Mouse (Mus musculus): Measurements from ENCODE around the gene Itprid2. TPM values are rescaled to one million over a fixed set of nuclear protein-coding genes. Genes with fewer than 3 reads are reported as not detected.

Itprid2 gene
- total and polyA plus RNA-seq, 2 experiments, result 5.9 to 21.4 TPM

- H3K4me3 ChIP-seq (ENCODE audit: insufficient read depth, low read depth, low read length), result no peak overlapping the region
- H3K36me3 ChIP-seq (ENCODE audit: control insufficient read depth, insufficient read depth, low read length), result no peaks in the 10 kb centered on the region
- 93% methylated on average over 4 of the region's 4 CpGs for WGBS
- H3K27me3 ChIP-seq (ENCODE audit: control insufficient read depth, insufficient read depth, low read length), result no peaks in the 10 kb centered on the region
- no peaks in the 10 kb centered on the region for H3K79me2 ChIP-seq (ENCODE audit: control insufficient read depth, insufficient read depth, low read length)
- H3K27ac ChIP-seq (replicated peaks; ENCODE audit: insufficient read depth, low read depth, low read length), result no peak overlapping the region
- DNase-seq (ENCODE audit: extremely low read depth, low read depth, low spot score), result no peak
- no peak overlapping the region for H3K9ac ChIP-seq (ENCODE audit: low read depth, low read length)
- H3K4me1 ChIP-seq (ENCODE audit: control insufficient read depth, insufficient read depth, low read length), result no peaks in the 10 kb centered on the region
- no peak for TF ChIP-seq POLR2A (IDR thresholded peaks at IDR 0.05; ENCODE audit: extremely low read depth, insufficient read depth, low read length)
- TF ChIP-seq CTCF (IDR thresholded peaks at IDR 0.05; ENCODE audit: low read depth, low read length), result no peak
These were observed 31.8 kb upstream of the Itprid2 start for GRCm38 (mm10) chr2:79603363-79603762.

DNA sequence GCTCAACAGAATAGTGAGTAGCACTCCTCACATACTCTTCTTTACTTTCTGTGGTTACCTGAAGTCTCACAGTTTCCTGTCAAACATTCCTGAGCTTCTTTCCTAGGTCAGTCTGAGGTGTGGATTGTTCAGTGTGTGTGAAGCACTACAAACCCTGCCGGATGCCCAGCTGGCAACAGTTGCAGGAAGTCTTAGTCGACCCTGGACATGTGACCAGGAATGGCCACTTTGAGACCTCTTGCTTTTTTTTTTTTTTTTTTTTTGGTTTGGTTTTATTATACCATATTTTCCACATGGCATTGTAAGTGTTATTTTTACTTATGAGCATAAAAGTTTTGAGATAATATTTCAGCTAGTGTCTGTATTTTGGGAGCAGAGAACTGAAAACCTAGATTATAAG lies 29.1 kb upstream of the Itprid2 start:
- H3K27ac ChIP-seq (replicated peaks; ENCODE audit: insufficient read depth, low read depth, low read length), result no peak overlapping the region
- no peak for DNase-seq (ENCODE audit: extremely low read depth, low read depth, low spot score)
- no peak overlapping the region for H3K4me3 ChIP-seq (ENCODE audit: insufficient read depth, low read depth, low read length)
- no peaks in the 10 kb centered on the region for H3K36me3 ChIP-seq (ENCODE audit: control insufficient read depth, insufficient read depth, low read length)
- 64% methylated on average over 2 of the region's 2 CpGs for WGBS
- TF ChIP-seq POLR2A (IDR thresholded peaks at IDR 0.05; ENCODE audit: extremely low read depth, insufficient read depth, low read length), result no peak
- no peak for TF ChIP-seq CTCF (IDR thresholded peaks at IDR 0.05; ENCODE audit: low read depth, low read length)
- H3K79me2 ChIP-seq (ENCODE audit: control insufficient read depth, insufficient read depth, low read length), result no peaks in the 10 kb centered on the region
- H3K9ac ChIP-seq (ENCODE audit: low read depth, low read length), result no peak overlapping the region
- no peaks in the 10 kb centered on the region for H3K4me1 ChIP-seq (ENCODE audit: control insufficient read depth, insufficient read depth, low read length)
- H3K27me3 ChIP-seq (ENCODE audit: control insufficient read depth, insufficient read depth, low read length), result no peaks in the 10 kb centered on the region

DNA sequence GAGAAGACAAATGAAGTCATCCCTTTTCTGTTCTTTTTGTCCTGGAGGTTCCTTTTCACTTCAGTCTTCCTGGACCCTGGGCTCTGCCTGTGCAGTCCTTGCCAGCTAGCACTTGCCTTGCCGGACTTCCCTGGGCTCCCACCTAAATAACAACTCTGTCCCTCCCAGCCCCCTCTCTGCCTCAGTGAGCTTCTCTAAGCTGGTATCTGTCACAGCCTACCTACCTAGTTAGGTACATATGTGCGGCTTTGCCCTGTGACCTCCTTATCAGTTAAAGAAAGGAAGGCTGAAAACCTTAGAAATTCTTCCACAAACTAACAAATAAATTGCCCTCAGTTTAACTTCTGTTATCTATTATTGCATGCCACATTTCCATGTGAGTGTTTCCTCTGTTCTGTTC lies 28.0 kb upstream of the Itprid2 start:
- no peak overlapping the region for H3K27ac ChIP-seq (replicated peaks; ENCODE audit: insufficient read depth, low read depth, low read length)
- no peak overlapping the region for H3K9ac ChIP-seq (ENCODE audit: low read depth, low read length)
- H3K4me1 ChIP-seq (ENCODE audit: control insufficient read depth, insufficient read depth, low read length), result no peaks in the 10 kb centered on the region
- H3K79me2 ChIP-seq (ENCODE audit: control insufficient read depth, insufficient read depth, low read length), result no peaks in the 10 kb centered on the region
- H3K36me3 ChIP-seq (ENCODE audit: control insufficient read depth, insufficient read depth, low read length), result no peaks in the 10 kb centered on the region
- DNase-seq (ENCODE audit: extremely low read depth, low read depth, low spot score), result no peak
- TF ChIP-seq CTCF (IDR thresholded peaks at IDR 0.05; ENCODE audit: low read depth, low read length) (no peak), POLR2A (IDR thresholded peaks at IDR 0.05; ENCODE audit: extremely low read depth, insufficient read depth, low read length) (no peak)
- H3K4me3 ChIP-seq (ENCODE audit: insufficient read depth, low read depth, low read length), result no peak overlapping the region
- WGBS, result 86% methylated on average over 2 of the region's 2 CpGs
- no peaks in the 10 kb centered on the region for H3K27me3 ChIP-seq (ENCODE audit: control insufficient read depth, insufficient read depth, low read length)

- WGBS, result 75% methylated on average over 8 of the region's 8 CpGs
- no peaks in the 10 kb centered on the region for H3K4me1 ChIP-seq (ENCODE audit: control insufficient read depth, insufficient read depth, low read length)
- no peaks in the 10 kb centered on the region for H3K36me3 ChIP-seq (ENCODE audit: control insufficient read depth, insufficient read depth, low read length)
- no peaks in the 10 kb centered on the region for H3K79me2 ChIP-seq (ENCODE audit: control insufficient read depth, insufficient read depth, low read length)
- H3K27ac ChIP-seq (replicated peaks; ENCODE audit: insufficient read depth, low read depth, low read length), result no peak overlapping the region
- no peak overlapping the region for H3K4me3 ChIP-seq (ENCODE audit: insufficient read depth, low read depth, low read length)
- no peaks in the 10 kb centered on the region for H3K27me3 ChIP-seq (ENCODE audit: control insufficient read depth, insufficient read depth, low read length)
- no peak overlapping the region for H3K9ac ChIP-seq (ENCODE audit: low read depth, low read length)
- TF ChIP-seq CTCF (IDR thresholded peaks at IDR 0.05; ENCODE audit: low read depth, low read length) (no peak), POLR2A (IDR thresholded peaks at IDR 0.05; ENCODE audit: extremely low read depth, insufficient read depth, low read length) (no peak)
- peak; percentile 28 for DNase-seq (ENCODE audit: extremely low read depth, low read depth, low spot score)
These were observed 26.7 kb upstream of the Itprid2 start for GRCm38 (mm10) chr2:79608301-79609074.

DNA sequence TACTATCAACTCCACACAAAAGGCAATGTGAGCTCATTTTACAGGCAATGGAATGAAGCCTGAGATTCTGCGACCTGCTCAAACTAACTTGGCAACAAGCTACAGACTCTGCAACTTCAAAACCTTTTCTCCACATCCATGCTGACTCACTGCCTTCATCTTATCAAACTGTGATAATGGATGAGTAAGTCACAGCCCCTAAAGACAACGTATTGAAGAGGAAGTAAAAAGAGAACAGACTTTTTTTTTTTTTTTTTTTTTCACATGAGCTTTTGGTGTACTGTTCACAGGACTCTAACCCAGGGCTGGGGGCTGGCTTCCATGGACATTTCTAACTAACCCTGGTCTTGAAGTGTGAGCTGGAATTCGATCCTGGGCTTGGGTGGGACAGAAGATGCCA lies 24.3 kb upstream of the Itprid2 start:
- DNase-seq (ENCODE audit: extremely low read depth, low read depth, low spot score), result no peak
- Histone ChIP-seq H3K27ac (replicated peaks; ENCODE audit: insufficient read depth, low read depth, low read length) (no peak overlapping the region), H3K9ac (ENCODE audit: low read depth, low read length) (no peak overlapping the region), H3K4me1 (ENCODE audit: control insufficient read depth, insufficient read depth, low read length) (no peaks in the 10 kb centered on the region), H3K4me3 (ENCODE audit: insufficient read depth, low read depth, low read length) (no peak overlapping the region), H3K27me3 (ENCODE audit: control insufficient read depth, insufficient read depth, low read length) (no peaks in the 10 kb centered on the region), H3K36me3 (ENCODE audit: control insufficient read depth, insufficient read depth, low read length) (no peaks in the 10 kb centered on the region), H3K79me2 (ENCODE audit: control insufficient read depth, insufficient read depth, low read length) (no peaks in the 10 kb centered on the region)
- WGBS, result 60% methylated on average over 3 of the region's 3 CpGs
- no peak for TF ChIP-seq POLR2A (IDR thresholded peaks at IDR 0.05; ENCODE audit: extremely low read depth, insufficient read depth, low read length)
- no peak for TF ChIP-seq CTCF (IDR thresholded peaks at IDR 0.05; ENCODE audit: low read depth, low read length)

- no peak overlapping the region for H3K27ac ChIP-seq (replicated peaks; ENCODE audit: insufficient read depth, low read depth, low read length)
- DNase-seq (ENCODE audit: extremely low read depth, low read depth, low spot score), result no peak
- H3K9ac ChIP-seq (ENCODE audit: low read depth, low read length), result no peak overlapping the region
- no peak for TF ChIP-seq CTCF (IDR thresholded peaks at IDR 0.05; ENCODE audit: low read depth, low read length)
- H3K27me3 ChIP-seq (ENCODE audit: control insufficient read depth, insufficient read depth, low read length), result no peaks in the 10 kb centered on the region
- no peaks in the 10 kb centered on the region for H3K36me3 ChIP-seq (ENCODE audit: control insufficient read depth, insufficient read depth, low read length)
- no peak overlapping the region for H3K4me3 ChIP-seq (ENCODE audit: insufficient read depth, low read depth, low read length)
- WGBS, result 63% methylated on average over 2 of the region's 2 CpGs
- H3K4me1 ChIP-seq (ENCODE audit: control insufficient read depth, insufficient read depth, low read length), result no peaks in the 10 kb centered on the region
- H3K79me2 ChIP-seq (ENCODE audit: control insufficient read depth, insufficient read depth, low read length), result no peaks in the 10 kb centered on the region
These were observed 17.0 kb upstream of the Itprid2 start for GRCm38 (mm10) chr2:79618145-79618544.

All from liver, adult 2 months (tissue).